Mouse (Mus musculus): Measurements from ENCODE around the gene 1700024G13Rik.

The 1700024G13Rik gene

GRCm38 (mm10) chr14:32332515-32333445, 55.4 kb downstream of the 1700024G13Rik start:
- DNase-seq (ENCODE audit: low spot score in 2 of 2), result no peak

- DNase-seq (ENCODE audit: low spot score in 2 of 2), result no peak
These were observed 60.8 kb downstream of the 1700024G13Rik start for GRCm38 (mm10) chr14:32327366-32327765.
